Mouse (Mus musculus) megakaryocyte, embryonic 14.5 days (primary cell): ENCODE data around the gene Slc23a3.

ENCODE experiments used
- FLI1 ChIP-seq: IDR thresholded peaks from 2 replicates; pipeline ENCODE4 v1.6.1; 2012; ENCODE audit warnings: low read length, inconsistent platforms, mixed read lengths
- GATA1 ChIP-seq: IDR thresholded peaks from 3 replicates; pipeline ENCODE4 v1.6.1; 2012; ENCODE audit warnings: mixed read lengths, low read length, inconsistent platforms, borderline replicate concordance

DNA sequence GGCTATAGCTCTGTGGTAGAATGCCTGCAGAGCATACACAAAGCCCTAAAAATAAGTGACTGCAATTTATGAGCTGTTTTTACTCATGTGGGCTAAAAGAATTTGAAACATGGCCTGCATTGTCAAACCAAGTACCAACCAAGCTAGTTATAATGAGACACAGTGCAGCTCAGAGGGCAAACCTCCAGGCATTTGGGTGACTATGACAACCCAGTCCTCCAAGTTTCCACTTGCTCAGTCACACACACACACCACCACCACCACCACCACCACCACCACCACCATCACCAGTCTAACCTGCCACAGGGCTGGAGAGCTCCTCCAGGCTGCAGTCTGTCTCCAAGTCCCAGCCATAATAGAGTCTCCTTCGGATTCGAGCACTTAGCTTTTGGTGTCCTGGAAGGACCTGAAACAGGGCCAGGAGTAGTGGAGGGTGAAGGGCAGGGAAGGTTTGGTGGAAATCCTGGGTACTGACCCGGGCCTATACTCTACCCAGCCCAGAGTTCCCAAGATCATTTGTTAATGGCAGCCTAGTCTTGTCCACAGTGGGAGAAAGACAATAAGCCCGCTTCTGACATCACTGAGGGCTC is 7.0 kb upstream of the Slc23a3 start:
- no peak for TF ChIP-seq FLI1
- TF ChIP-seq GATA1: no peak
